Mouse (Mus musculus): Measurements from ENCODE around the gene Kiss1r. TPM values are rescaled to one million over a fixed set of nuclear protein-coding genes. Genes with fewer than 3 reads are reported as not detected.

Gene Kiss1r
- total RNA-seq, 2 experiments from 2014 or later = not detected

DNA sequence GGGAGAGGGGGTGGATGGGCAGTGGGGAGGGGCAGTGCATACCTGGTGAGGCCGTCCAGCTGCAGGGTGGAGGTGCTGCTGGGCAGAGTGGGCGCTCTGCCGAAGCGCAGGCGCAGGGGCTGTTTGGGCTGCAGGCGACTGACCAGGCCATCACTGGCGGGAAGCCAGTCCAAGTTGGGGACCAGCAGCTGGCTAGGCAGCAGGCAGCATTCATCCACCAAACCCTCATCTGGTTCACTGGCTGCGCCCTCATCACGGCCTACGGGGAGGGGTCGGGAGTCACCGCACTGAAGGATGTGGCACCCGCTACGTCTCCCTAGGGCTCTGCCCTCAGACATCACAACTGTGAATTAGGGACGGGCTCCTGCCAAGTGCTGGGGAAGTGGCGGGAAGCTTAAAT, 20.5 kb upstream of the Kiss1r start:
- no peak for ATAC-seq (replicated peaks; ENCODE audit: low FRiP score, poor library complexity, severe bottlenecking)

DNA sequence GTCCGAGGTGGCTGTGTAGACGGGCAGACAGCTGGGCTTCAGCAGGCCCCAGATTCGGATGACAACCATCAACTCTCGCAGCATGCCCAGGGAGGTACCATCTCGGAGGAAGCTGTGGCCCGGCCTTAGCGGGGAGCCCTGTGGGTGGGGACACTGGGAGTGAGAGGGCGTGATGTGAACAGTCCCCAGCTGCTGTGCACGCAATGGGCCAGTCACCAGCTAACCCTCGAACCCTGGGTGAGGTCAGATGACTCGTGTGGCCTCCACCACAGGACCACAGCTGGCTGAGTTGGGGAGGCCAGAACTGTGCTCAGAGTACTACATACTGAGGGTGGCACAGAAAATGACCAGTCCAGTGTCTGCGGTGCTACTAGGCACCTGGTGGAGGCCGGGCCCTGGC, 20.0 kb upstream of the Kiss1r start:
- no peak for ATAC-seq (replicated peaks; ENCODE audit: low FRiP score, poor library complexity, severe bottlenecking)

GRCm38 (mm10) chr10:79897316-79898245, 19.2 kb upstream of the Kiss1r start:
- ATAC-seq (replicated peaks; ENCODE audit: low FRiP score, poor library complexity, severe bottlenecking) = no peak

GRCm38 (mm10) chr10:79900951-79901410, 15.8 kb upstream of the Kiss1r start:
- no peak for ATAC-seq (replicated peaks; ENCODE audit: low FRiP score, poor library complexity, severe bottlenecking)

DNA sequence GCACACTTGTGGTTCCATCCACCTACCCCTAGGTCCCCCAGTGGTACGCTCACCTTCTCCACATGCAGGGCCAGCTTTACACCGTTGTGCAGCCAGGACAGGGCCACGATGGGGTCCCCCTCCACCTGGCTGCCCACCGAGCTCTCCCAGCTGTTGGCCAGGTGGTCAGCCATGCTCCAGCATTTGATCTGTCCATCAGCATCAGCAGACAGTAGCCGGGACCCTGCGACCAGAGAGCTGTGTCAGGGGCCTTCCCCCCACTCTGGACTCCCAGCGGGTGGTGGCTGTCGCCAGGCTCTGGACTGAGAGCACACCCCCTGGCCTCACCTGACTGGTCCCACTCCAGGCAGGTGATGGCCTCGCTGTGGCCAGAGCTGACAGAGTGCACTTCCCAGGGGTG, 10.1 kb upstream of the Kiss1r start:
- no peak for ATAC-seq (replicated peaks; ENCODE audit: low FRiP score, poor library complexity, severe bottlenecking)

- ATAC-seq (replicated peaks; ENCODE audit: low FRiP score, poor library complexity, severe bottlenecking) = no peak
Observed at GRCm38 (mm10) chr10:79907415-79907814, 9.4 kb upstream of the Kiss1r start.

GRCm38 (mm10) chr10:79908167-79909091, 8.3 kb upstream of the Kiss1r start, which contains the start of gene Med16:
Med16 (minus strand) TSS chr10:79908923.
- peak; percentile 84 for ATAC-seq (replicated peaks; ENCODE audit: low FRiP score, poor library complexity, severe bottlenecking)

DNA sequence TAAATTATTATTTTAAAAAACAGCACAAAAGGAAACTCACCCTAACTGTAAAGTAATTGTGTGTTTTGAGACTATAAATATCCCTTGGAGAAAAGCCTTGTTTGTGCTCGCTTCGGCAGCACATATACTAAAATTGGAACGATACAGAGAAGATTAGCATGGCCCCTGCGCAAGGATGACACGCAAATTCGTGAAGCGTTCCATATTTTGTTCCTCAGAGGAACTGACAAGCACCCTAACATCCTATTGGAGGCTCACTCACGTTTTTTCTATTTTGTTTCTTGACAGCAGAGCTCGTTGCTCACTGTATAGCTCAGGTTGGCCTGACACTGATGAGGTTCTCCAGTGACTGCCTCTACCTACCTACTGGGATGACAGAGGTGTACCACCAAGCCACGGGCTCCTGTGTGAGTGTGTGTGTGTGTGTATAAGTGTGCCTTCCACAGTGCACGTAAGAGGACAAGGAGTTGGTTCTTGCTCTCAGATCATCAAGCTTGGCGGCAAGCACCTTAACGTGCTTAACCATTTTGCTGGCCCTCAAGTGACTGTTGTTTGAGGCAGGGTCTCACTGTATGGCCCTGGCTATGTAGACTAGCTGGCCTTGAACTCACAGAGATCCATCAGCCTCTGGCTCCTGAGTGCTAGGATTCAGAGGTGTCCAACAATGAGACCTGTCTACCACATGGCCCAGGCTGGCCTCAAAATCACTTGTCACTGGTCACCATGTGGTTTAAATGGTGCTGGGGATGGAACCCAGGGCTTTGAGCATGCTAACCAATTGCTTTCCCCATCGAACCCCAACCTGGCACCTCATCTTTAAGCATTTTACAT, 7.5 kb upstream of the Kiss1r start:
- peak; percentile 23; the same call in 1 of the 2 replicates for ATAC-seq (replicated peaks; ENCODE audit: low FRiP score, poor library complexity, severe bottlenecking)

- no peak for ATAC-seq (replicated peaks; ENCODE audit: low FRiP score, poor library complexity, severe bottlenecking)
Observed at GRCm38 (mm10) chr10:79910556-79910955, 6.2 kb upstream of the Kiss1r start, which contains the start of gene Gm26602. Gm26602 (plus strand) TSS chr10:79910856.

- ATAC-seq (replicated peaks; ENCODE audit: low FRiP score, poor library complexity, severe bottlenecking) = no peak
Observed at GRCm38 (mm10) chr10:79912412-79912811, 4.4 kb upstream of the Kiss1r start.

DNA sequence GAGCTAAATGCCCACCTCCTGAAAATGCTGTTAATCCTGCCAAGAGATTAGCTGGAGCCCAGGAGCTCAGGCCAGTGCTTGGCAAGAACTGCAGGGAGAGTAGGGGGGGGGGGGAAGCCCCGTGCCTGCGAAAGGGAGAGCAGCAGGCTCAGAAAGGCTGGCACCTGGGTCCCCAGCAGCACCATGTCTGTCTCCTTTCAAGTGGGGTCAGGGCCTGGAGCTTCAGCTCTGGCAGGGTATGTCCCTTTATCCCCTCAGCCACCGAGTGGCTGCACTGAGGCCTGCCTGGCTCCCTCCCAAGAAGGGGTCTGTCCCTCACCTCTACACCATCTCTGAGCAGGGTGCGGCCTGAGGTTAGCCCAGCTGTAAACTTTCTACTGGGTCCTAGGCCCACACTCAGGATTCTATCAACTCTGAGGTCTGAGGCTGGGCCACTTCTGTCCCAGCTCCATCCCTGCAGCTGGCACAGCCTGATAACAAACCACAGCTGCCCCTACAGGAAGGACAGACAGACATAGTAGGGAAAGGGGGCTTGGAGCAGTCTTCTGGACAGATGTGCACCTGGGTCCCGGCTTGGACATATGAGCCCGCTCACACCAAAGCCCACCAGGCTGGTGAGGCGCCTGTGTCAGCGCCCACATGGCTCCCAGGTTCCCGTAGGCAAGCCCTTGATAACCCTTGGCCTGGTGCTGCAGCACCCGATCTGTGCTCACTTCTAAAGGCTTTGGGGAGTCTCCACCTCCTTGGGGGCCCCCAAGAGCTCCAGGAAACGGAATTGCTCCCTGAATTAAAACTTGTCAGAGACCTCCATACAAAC, 2.4 kb upstream of the Kiss1r start:
- ATAC-seq (replicated peaks; ENCODE audit: low FRiP score, poor library complexity, severe bottlenecking) = peak; percentile 56

- no peak for ATAC-seq (replicated peaks; ENCODE audit: low FRiP score, poor library complexity, severe bottlenecking)
Observed at GRCm38 (mm10) chr10:79914948-79915596, 1.7 kb upstream of the Kiss1r start.

GRCm38 (mm10) chr10:79916081-79916480, 690 bp upstream of the Kiss1r start:
- ATAC-seq (replicated peaks; ENCODE audit: low FRiP score, poor library complexity, severe bottlenecking) = no peak

- no peak for ATAC-seq (replicated peaks; ENCODE audit: low FRiP score, poor library complexity, severe bottlenecking)
Observed at GRCm38 (mm10) chr10:79917532-79918100, 845 bp downstream of the Kiss1r start.

DNA sequence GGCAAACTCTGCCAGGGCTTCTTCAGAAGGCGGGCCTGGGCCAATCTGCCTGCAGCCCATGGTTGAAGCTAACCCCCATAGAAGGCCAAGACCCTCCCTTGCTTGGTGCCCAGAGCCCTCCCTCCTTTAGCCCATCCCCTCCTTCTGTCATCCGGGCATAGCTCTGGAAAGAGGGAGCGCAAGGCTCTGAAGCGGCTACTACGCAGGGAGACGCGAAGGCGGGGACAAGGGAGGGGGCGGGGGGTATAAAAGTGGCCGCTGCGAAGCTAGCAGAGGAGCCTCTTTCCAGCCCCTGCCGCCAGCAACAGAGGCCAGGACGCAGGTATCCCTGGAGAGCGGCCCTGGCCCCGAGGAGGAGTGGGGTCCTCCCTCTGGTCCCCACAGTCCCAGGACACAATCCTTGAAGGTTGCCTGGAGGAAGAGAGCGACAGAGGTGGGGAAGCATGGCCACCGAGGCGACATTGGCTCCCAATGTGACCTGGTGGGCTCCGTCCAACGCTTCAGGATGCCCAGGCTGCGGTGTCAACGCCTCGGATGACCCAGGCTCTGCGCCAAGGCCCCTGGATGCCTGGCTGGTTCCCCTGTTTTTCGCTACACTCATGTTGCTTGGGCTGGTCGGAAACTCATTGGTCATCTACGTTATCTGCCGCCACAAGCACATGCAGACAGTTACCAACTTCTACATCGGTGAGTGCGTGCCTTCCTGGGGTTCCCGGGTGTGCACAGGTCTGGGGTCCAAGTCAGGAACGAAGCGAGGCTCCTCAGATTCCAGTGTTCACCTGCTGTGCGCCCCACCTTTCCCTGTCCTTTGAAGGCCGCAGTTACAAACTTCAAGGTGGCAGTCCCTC, 1.7 kb downstream of the Kiss1r start:
- ATAC-seq (replicated peaks; ENCODE audit: low FRiP score, poor library complexity, severe bottlenecking) = no peak

GRCm38 (mm10) chr10:79919251-79919849, 2.6 kb downstream of the Kiss1r start:
- no peak for ATAC-seq (replicated peaks; ENCODE audit: low FRiP score, poor library complexity, severe bottlenecking)
